Mouse (Mus musculus) hindbrain, embryonic 14.5 days (tissue): Measurements from ENCODE around the gene Trim62. TPM values are rescaled to one million over a fixed set of nuclear protein-coding genes. Genes with fewer than 3 reads are reported as not detected.
A peak's percentile ranks its signal among the peaks of the same experiment; 100 is the strongest.

Source experiments
- ATAC-seq: fragments of 200-750 bp; cut with Nextera tagmentation; 2 replicates; pipeline ENCODE4 v1.8.0; 2017; ENCODE audit warnings: moderate number of reproducible peaks, mild to moderate bottlenecking, moderate TSS enrichment, moderate library complexity; ENCODE audit not compliant: low FRiP score
- DNase-seq: peaks from one replicate; pipeline ENCODE4 v3.0.0-alpha.2; 2015; ENCODE audit warnings: low spot score
- H3K27ac ChIP-seq: fragments of 300-500 bp; sonication (generic); 2 replicates; pipeline ENCODE4 v1.5.1; 2014; ENCODE audit warnings: mild to moderate bottlenecking, moderate library complexity
- H3K27me3 ChIP-seq: fragments of 300-500 bp; sonication (generic); 2 replicates; pipeline ENCODE4 v1.6.1; 2014; ENCODE audit warnings: mild to moderate bottlenecking, low read length, mixed read lengths; ENCODE audit not compliant: control insufficient read depth, insufficient read depth
- H3K36me3 ChIP-seq: fragments of 300-500 bp; sonication (generic); replicated peaks from 2 replicates; pipeline ENCODE4 v1.6.1; 2014; ENCODE audit not compliant: control insufficient read depth, insufficient read depth
- H3K4me1 ChIP-seq: fragments of 300-500 bp; sonication (generic); replicated peaks from 2 replicates; pipeline ENCODE4 v1.6.1; 2014; ENCODE audit warnings: antibody characterized with exemption, low read length, mixed read lengths; ENCODE audit not compliant: control insufficient read depth, insufficient read depth
- H3K4me2 ChIP-seq: fragments of 300-500 bp; sonication (generic); replicated peaks from 2 replicates; pipeline ENCODE4 v1.6.1; 2014; ENCODE audit warnings: mild to moderate bottlenecking, moderate library complexity
- H3K4me3 ChIP-seq: fragments of 300-500 bp; sonication (generic); replicated peaks from 2 replicates; pipeline ENCODE4 v1.5.1; 2014; ENCODE audit warnings: mild to moderate bottlenecking, low read length
- H3K9ac ChIP-seq: fragments of 300-500 bp; sonication (generic); 2 replicates; pipeline ENCODE4 v1.6.1; 2014
- H3K9me3 ChIP-seq: fragments of 300-500 bp; sonication (generic); 2 replicates; pipeline ENCODE4 v1.6.1; 2016; ENCODE audit warnings: low read length; ENCODE audit not compliant: control insufficient read depth
- WGBS: fragments of 180-500 bp; shearing (Covaris S2); extraction: QIAGEN DNeasy Blood & Tissue Kit; methylation state at CpG from one replicate; pipeline ENCODE4 v1.1.7; 2014; 5-methylcytosine and 5-hydroxymethylcytosine counted together
- polyA plus RNA-seq: library from polyadenylated mRNA; unstranded; fragments of >200 nt; fragmentation: Nextera tagmentation; extraction: Ambion mirVana; gene quantifications from 2 replicates; pipeline ENCODE4 v1.2.1, GENCODE M21; 2014

Trim62 gene
- polyA plus RNA-seq, 1 experiment from 2014 or later = 31.9 TPM

DNA sequence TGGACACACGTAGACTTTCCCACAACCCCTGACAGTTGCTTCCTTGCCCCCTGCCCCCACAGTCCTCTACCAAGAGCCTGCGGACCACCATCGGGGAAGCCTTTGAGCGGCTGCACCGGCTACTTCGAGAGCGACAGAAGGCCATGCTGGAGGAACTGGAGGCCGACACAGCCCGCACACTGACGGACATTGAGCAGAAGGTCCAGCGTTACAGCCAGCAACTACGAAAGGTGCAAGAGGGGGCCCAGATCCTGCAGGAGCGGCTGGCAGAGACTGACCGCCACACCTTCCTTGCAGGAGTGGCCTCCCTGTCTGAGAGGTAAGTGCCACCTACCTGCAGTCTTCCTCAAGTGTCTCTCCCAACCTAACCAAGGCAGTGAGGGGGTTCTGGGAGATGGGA, 17.1 kb downstream of the Trim62 start:
- WGBS = 81% methylated on average over 14 of the region's 14 CpGs

DNA sequence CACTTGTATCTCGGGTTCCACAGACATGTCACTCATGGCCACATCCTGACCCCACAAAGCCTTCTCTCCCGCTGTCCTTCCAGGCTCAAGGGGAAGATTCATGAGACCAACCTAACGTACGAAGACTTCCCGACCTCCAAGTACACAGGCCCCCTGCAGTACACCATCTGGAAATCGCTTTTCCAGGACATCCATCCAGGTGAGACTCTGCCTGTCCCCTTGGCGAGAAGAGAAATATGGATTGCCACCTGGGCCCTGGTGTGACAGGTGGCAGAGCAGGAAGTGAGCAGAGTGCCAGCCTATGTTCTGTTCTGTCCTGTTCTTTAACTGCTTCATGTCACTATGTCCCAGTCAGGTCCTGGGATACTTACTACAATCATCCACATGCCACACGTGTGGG, 19.0 kb downstream of the Trim62 start:
- ATAC-seq (no peak), DNase-seq (no peak)
- Histone ChIP-seq H3K4me2 (no peak overlapping the region), H3K4me1 (peaks cover 31% of the 10 kb centered on the region), H3K36me3 (peaks cover 36% of the 10 kb centered on the region), H3K9ac (no peak overlapping the region), H3K27ac (no peak overlapping the region), H3K9me3 (no peaks in the 10 kb centered on the region), H3K27me3 (no peaks in the 10 kb centered on the region), H3K4me3 (no peak overlapping the region)
- 90% methylated on average over 8 of the region's 8 CpGs for WGBS

More for the DNA sequence above, 17.1 kb downstream of the Trim62 start:
- H3K4me2 ChIP-seq = no peak overlapping the region
- peaks cover 31% of the 10 kb centered on the region for H3K4me1 ChIP-seq
- ATAC-seq (no peak), DNase-seq (no peak)
- no peak overlapping the region for H3K4me3 ChIP-seq
- no peak overlapping the region for H3K9ac ChIP-seq
- no peaks in the 10 kb centered on the region for H3K9me3 ChIP-seq
- H3K27me3 ChIP-seq = no peaks in the 10 kb centered on the region
- H3K27ac ChIP-seq = peak overlapping the region; percentile 94
- H3K36me3 ChIP-seq = peaks cover 36% of the 10 kb centered on the region

DNA sequence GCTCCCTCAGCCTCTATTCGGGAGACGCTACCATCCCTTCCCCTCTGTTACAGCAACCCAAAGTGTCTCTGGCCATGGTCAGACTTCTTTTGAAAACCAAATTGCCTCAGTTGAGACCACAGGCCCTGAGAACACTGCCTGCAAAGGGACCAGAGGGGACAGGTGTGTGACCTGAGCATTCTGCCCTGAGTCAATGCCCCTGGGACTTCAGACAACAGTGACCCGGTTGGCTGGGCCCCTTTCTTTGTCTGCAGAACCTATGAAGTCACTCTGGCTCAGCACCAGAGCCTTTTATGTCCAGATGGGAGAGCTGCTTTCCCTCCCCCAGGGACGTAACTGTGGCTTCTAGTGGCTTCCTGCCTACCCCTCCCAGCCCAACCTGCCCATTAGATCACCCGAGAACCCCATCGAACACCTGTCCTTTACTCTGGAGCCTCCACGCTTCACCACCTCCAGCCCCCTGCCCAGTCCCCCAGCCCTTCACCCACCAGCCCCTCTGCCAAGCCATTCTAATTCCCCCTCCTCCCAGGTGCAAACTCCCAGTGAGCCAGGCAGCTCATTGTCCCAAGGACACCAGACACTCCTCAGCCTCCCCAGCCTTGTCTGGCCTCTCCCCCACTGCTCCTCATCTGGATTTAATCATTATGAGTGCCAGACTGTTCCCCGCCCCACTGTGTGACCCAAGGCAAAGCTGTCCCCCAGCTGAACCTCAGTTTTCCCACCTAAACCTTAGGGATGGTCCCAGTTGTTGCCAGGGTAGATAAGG, 20.8 kb downstream of the Trim62 start:
- no peaks in the 10 kb centered on the region for H3K9me3 ChIP-seq
- peaks cover 40% of the 10 kb centered on the region for H3K36me3 ChIP-seq
- H3K27me3 ChIP-seq = no peaks in the 10 kb centered on the region
- no peak overlapping the region for H3K9ac ChIP-seq
- no peak overlapping the region for H3K4me2 ChIP-seq
- 60% methylated on average over 8 of the region's 8 CpGs for WGBS
- no peak for ATAC-seq
- H3K4me3 ChIP-seq = no peak overlapping the region
- peak overlapping the region; percentile 32; the same call in 1 of the 2 replicates for H3K27ac ChIP-seq
- H3K4me1 ChIP-seq = peaks cover 20% of the 10 kb centered on the region
- no peak for DNase-seq

DNA sequence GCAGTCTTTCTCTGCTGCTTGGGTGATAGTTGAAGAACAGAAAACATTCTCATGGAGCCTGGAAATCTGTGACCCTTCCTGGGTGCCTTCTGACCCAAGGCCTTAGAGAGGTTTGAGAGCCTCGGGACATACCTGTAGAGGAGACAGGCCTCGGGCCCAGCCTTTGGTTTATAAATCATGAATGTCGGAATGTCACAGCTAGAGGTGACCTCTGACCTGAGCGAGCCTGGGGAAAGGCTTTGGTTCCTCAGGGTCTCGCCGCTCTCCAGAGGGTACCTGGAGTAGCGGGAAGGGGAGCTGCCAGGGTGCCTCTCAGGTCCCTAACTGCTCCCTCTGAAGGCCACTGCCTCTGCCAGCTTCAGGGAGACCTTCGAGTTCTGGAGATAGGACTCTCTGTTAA, 21.9 kb downstream of the Trim62 start:
- Histone ChIP-seq H3K4me2 (no peak overlapping the region), H3K27ac (no peak overlapping the region), H3K9ac (no peak overlapping the region), H3K4me1 (peaks cover 9% of the 10 kb centered on the region; the same call in 1 of the 2 replicates), H3K4me3 (no peak overlapping the region), H3K36me3 (peaks cover 50% of the 10 kb centered on the region), H3K9me3 (no peaks in the 10 kb centered on the region), H3K27me3 (no peaks in the 10 kb centered on the region)
- ATAC-seq (no peak), DNase-seq (no peak)
- 33% methylated on average over 8 of the region's 8 CpGs for WGBS

DNA sequence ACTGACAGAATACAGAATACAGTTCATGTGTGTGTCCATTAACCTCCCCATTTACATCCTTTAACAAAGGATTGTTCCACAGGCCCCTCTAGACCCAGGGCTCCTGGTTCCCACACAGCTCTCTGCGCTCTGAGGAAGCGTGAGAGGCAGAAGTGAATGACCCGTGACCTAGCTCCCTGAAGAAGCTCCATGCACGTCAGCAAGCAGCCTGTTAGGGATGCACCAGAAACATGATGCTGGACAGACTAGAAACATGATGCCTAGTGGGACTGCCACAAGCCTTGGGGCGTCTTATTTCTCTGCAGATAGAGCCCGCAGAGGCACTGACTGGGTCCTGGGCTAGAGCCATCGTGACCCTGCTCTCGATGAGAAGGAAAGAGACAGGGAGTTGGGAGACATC, 23.4 kb downstream of the Trim62 start:
- no peak for ATAC-seq
- H3K27ac ChIP-seq = no peak overlapping the region
- 51% methylated on average over 8 of the region's 8 CpGs for WGBS
- no peak overlapping the region for H3K9ac ChIP-seq
- peaks cover 49% of the 10 kb centered on the region for H3K36me3 ChIP-seq
- H3K27me3 ChIP-seq = no peaks in the 10 kb centered on the region
- DNase-seq = no peak
- peaks cover 8% of the 10 kb centered on the region; the same call in 1 of the 2 replicates for H3K4me1 ChIP-seq
- H3K4me2 ChIP-seq = no peak overlapping the region
- H3K9me3 ChIP-seq = no peaks in the 10 kb centered on the region
- no peak overlapping the region for H3K4me3 ChIP-seq

DNA sequence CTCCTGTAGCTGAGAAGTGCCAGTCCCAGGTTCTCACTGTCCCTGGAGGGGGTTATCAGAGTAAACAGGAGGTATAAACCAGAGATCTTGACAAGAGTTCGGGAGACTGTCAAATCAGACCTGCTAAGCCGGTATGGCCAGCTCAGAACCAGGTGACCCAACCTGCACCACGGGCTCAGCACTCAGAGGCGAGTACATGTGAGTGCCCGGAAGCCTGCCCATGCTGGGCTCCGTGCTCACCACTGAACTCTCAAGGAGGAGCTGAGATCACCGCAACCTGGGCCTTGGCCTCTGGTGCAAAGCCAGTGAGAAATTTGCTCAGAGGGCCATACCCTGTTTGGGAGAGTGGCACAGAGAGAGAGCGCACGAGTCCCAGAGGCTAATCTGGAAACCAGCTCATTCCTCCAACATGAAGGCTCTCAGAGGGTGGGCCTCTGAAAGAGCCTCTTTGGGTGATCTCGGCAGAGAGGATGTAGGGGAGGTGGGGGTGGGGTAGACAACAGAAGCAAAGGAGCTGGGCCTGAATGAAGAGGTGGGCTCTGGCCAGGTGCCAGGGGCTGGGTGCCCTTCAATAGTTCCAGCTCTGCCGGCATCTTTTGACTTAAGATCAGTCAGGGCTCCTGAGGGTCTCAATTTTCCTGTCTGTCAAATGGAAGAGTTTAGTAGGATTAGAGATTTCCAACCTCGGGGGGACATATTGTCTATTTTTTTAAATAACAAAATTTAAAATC, 24.0 kb downstream of the Trim62 start:
- DNase-seq (no peak), ATAC-seq (no peak)
- no peaks in the 10 kb centered on the region for H3K27me3 ChIP-seq
- no peak overlapping the region for H3K9ac ChIP-seq
- H3K27ac ChIP-seq = no peak overlapping the region
- H3K4me3 ChIP-seq = no peak overlapping the region
- H3K4me2 ChIP-seq = no peak overlapping the region
- peaks cover 8% of the 10 kb centered on the region; the same call in 1 of the 2 replicates for H3K4me1 ChIP-seq
- 75% methylated on average over 12 of the region's 12 CpGs for WGBS
- H3K9me3 ChIP-seq = no peaks in the 10 kb centered on the region
- peaks cover 44% of the 10 kb centered on the region for H3K36me3 ChIP-seq

DNA sequence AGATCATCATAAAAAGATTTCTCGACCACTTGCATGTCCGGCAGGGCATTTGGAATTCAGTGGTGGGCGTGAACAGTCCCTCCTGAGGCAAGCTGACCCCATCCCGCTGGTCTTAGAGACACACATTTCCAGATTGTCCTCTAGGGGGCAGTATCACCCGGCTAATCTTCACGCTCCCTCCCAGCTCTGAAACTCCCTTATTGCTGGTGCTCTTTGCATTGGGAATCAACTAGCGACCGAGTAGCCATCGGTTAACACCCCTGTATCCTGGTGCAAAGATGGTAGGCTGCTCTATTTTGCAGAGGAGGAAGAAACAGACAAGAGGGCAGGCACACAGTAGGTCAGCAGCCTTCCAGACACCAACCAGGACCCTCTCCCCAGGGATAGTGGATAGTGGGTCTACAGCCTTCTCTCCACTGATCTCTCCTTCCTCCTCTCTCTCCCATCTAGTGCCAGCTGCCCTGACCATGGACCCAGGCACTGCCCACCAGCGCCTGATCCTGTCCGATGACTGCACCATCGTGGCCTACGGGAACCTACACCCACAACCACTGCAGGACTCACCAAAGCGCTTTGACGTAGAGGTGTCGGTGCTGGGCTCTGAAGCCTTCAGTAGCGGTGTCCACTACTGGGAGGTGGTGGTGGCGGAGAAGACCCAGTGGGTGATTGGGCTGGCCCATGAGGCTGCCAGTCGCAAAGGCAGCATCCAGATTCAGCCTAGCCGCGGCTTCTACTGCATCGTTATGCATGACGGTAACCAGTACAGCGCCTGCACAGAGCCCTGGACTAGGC, 25.4 kb downstream of the Trim62 start:
- Histone ChIP-seq H3K36me3 (peaks cover 30% of the 10 kb centered on the region), H3K4me1 (peaks cover 8% of the 10 kb centered on the region; the same call in 1 of the 2 replicates), H3K27ac (no peak overlapping the region), H3K9me3 (no peaks in the 10 kb centered on the region), H3K4me3 (no peak overlapping the region), H3K4me2 (no peak overlapping the region), H3K27me3 (no peaks in the 10 kb centered on the region), H3K9ac (no peak overlapping the region)
- peak; percentile 70 for DNase-seq
- WGBS = 64% methylated on average over 24 of the region's 24 CpGs
- ATAC-seq = no peak

DNA sequence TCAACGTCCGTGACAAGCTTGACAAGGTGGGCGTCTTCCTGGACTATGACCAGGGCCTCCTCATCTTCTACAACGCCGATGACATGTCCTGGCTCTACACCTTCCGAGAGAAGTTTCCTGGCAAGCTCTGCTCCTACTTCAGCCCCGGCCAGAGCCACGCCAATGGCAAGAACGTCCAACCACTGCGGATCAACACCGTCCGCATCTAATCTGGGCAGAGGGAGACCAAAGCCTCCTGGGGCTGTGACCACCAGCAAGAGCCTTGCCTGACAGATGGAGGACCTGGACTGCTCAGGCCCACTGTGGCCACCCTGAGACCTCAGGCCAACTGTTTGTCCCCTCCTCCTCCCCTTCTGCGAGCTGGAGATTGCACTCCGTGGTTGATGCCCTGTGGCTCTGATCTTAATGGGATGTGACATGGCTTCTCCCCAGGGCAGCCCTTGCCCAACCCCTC, 26.0 kb downstream of the Trim62 start:
- Histone ChIP-seq H3K4me1 (peaks cover 1% of the 10 kb centered on the region; the same call in 1 of the 2 replicates), H3K9me3 (no peaks in the 10 kb centered on the region), H3K9ac (no peak overlapping the region), H3K27ac (no peak overlapping the region), H3K36me3 (peaks cover 26% of the 10 kb centered on the region), H3K27me3 (no peaks in the 10 kb centered on the region), H3K4me3 (no peak overlapping the region), H3K4me2 (no peak overlapping the region)
- WGBS = 88% methylated on average over 14 of the region's 14 CpGs
- no peak for ATAC-seq
- no peak for DNase-seq
